Mouse (Mus musculus): Measurements from ENCODE around the gene Nodal. TPM values are rescaled to one million over a fixed set of nuclear protein-coding genes. Genes with fewer than 3 reads are reported as not detected.
A peak's percentile ranks its signal among the peaks of the same experiment; 100 is the strongest.

Gene Nodal
- polyA plus RNA-seq, 1 experiment = 4.3 TPM

DNA sequence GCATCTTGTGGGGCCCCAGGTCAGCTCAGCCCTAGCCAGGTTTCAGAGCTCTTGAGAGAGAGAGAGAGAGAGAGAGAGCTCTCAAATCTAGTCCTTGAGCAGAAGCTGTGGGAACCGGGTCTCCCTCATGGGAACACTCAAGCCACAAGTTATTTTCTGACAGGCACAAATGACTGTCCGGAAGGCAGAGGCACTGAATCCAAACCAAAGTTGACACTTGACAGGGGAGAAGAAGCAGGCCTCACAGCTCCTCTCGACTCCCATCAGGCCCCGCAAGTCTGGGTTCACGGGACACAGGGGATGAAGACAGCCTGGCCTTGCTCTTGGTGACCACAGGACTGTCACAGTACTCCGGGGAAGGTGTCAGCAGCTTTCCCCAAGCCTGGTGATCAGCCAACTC, 31.5 kb upstream of the Nodal start:
- TF ChIP-seq CTCF (IDR thresholded peaks at IDR 0.05; ENCODE audit: control insufficient read depth, insufficient read depth, low read length) (no peak), POLR2A (IDR thresholded peaks at IDR 0.05; ENCODE audit: borderline replicate concordance, control insufficient read depth, low read depth, low read length) (no peak)
- 66% methylated on average over 6 of the region's 6 CpGs for WGBS
- H3K4me1 ChIP-seq (ENCODE audit: control insufficient read depth, insufficient read depth, low read length) = no peaks in the 10 kb centered on the region
- no peak overlapping the region for H3K4me3 ChIP-seq (replicated peaks; ENCODE audit: control insufficient read depth, low read depth, low read length)
- no peak overlapping the region for H3K27ac ChIP-seq (ENCODE audit: control insufficient read depth, insufficient read depth, low read depth, low read length, poor library complexity)

- Histone ChIP-seq H3K4me3 (replicated peaks; ENCODE audit: control insufficient read depth, low read depth, low read length) (no peak overlapping the region), H3K4me1 (ENCODE audit: control insufficient read depth, insufficient read depth, low read length) (no peaks in the 10 kb centered on the region), H3K27ac (ENCODE audit: control insufficient read depth, insufficient read depth, low read depth, low read length, poor library complexity) (no peak overlapping the region)
- no peak for TF ChIP-seq CTCF (IDR thresholded peaks at IDR 0.05; ENCODE audit: control insufficient read depth, insufficient read depth, low read length)
- no peak for TF ChIP-seq POLR2A (IDR thresholded peaks at IDR 0.05; ENCODE audit: borderline replicate concordance, control insufficient read depth, low read depth, low read length)
- 73% methylated on average over 5 of the region's 5 CpGs for WGBS
These were observed 28.8 kb upstream of the Nodal start for GRCm38 (mm10) chr10:61389020-61389419.

DNA sequence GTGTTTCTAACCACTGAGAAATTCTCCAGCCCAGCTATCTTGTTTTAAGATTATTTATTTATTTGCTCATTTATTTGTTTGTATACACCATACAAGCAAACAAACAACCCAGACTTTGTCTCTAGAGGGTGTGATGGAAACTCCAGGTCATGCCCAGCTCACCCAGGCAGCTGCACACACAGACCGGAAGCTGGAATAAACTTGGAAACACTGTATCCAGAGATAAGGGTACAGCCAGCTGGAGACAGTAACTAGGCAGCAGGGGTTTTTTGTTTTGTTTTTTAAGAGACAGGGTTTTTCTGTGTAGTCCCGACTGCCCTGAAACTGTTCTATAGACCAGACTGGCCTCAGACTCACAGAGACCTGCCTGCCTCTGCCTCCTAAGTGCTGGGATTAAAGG, 27.6 kb upstream of the Nodal start:
- TF ChIP-seq CTCF (IDR thresholded peaks at IDR 0.05; ENCODE audit: control insufficient read depth, insufficient read depth, low read length) = no peak
- TF ChIP-seq POLR2A (IDR thresholded peaks at IDR 0.05; ENCODE audit: borderline replicate concordance, control insufficient read depth, low read depth, low read length) = no peak
- H3K4me3 ChIP-seq (replicated peaks; ENCODE audit: control insufficient read depth, low read depth, low read length) = no peak overlapping the region
- 75% methylated on average over 2 of the region's 2 CpGs for whole genome bisulfite sequencing
- no peaks in the 10 kb centered on the region for H3K4me1 ChIP-seq (ENCODE audit: control insufficient read depth, insufficient read depth, low read length)
- H3K27ac ChIP-seq (ENCODE audit: control insufficient read depth, insufficient read depth, low read depth, low read length, poor library complexity) = no peak overlapping the region

DNA sequence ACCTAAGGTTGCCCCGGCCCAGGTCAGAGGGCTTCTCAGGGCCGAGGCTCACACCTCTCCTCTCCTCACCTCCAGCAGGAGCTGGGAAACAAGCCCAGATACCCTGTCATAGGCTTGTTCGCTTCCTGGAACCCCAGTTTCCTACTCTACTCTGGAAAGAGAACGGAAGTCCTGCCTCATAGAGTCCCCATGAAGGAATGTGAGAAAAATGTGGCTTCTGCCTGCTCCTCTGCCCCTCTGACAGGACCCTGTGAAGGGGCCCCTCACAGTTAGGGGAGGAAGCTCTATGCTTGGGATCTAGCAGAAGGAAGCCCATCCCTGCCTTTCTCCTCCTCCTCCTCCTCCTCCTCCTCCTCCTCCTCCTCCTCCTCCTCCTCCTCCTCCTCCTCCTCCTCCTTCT, 25.2 kb upstream of the Nodal start:
- Histone ChIP-seq H3K4me3 (replicated peaks; ENCODE audit: control insufficient read depth, low read depth, low read length) (no peak overlapping the region), H3K4me1 (ENCODE audit: control insufficient read depth, insufficient read depth, low read length) (no peaks in the 10 kb centered on the region), H3K27ac (ENCODE audit: control insufficient read depth, insufficient read depth, low read depth, low read length, poor library complexity) (no peak overlapping the region)
- WGBS = 52% methylated on average over 4 of the region's 4 CpGs
- TF ChIP-seq CTCF (IDR thresholded peaks at IDR 0.05; ENCODE audit: control insufficient read depth, insufficient read depth, low read length) (no peak), POLR2A (IDR thresholded peaks at IDR 0.05; ENCODE audit: borderline replicate concordance, control insufficient read depth, low read depth, low read length) (no peak)

DNA sequence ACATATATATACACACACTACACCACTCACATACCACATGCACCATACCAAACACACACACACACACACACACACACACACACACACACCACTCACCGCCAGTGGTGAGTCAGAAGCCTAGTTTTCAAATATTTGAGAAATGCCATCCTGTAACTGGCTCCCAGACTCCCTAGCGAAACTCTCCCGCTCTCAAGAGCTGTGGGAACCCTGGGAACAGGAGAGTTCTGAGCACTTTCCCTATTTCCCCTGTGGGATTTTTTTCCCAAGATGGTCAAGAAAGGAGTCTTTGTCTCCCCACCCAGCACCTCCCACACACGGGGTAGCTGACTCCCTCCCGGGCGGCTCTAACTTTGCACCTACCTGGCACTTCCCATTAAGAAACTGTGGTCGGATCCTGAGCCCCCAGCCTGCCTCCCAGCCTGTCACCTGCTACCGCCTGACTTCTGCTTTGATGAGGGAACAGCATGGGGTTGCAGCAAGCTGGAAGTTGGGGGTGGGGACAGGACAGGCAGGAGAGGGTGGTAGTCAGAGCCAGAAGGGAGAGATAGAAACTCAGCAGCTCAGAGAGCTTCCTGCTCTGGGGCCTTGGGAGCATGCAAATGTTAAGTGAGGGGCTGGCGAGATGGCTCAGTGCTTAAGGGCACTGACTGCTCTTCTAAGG, 23.2 kb upstream of the Nodal start:
- TF ChIP-seq POLR2A (IDR thresholded peaks at IDR 0.05; ENCODE audit: borderline replicate concordance, control insufficient read depth, low read depth, low read length) (no peak), CTCF (IDR thresholded peaks at IDR 0.05; ENCODE audit: control insufficient read depth, insufficient read depth, low read length) (no peak)
- 24% methylated on average over 9 of the region's 9 CpGs for WGBS
- Histone ChIP-seq H3K4me1 (ENCODE audit: control insufficient read depth, insufficient read depth, low read length) (no peaks in the 10 kb centered on the region), H3K27ac (ENCODE audit: control insufficient read depth, insufficient read depth, low read depth, low read length, poor library complexity) (no peak overlapping the region), H3K4me3 (replicated peaks; ENCODE audit: control insufficient read depth, low read depth, low read length) (no peak overlapping the region)

DNA sequence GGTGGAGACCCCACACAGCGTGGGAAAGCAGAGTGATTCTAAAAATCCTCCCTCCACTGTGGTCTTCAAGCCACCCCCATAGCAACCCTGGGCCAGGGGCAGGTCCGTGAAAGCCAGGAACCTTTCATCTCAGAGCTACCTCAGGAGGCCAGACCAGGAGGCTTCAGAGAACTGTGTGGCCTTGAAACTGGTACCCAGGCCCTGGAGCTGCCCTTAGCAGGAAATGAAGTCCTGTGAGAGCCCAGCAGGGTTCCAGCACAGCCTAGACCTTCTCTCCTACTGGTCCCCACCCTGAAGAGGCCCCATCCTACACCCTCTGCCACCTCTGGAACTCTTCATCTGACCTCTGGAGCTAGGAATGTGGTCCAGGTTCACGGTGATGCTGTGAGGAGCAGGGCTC, 19.6 kb upstream of the Nodal start:
- H3K4me3 ChIP-seq (replicated peaks; ENCODE audit: control insufficient read depth, low read depth, low read length) = no peak overlapping the region
- TF ChIP-seq CTCF (IDR thresholded peaks at IDR 0.05; ENCODE audit: control insufficient read depth, insufficient read depth, low read length) (no peak), POLR2A (IDR thresholded peaks at IDR 0.05; ENCODE audit: borderline replicate concordance, control insufficient read depth, low read depth, low read length) (no peak)
- H3K27ac ChIP-seq (ENCODE audit: control insufficient read depth, insufficient read depth, low read depth, low read length, poor library complexity) = no peak overlapping the region
- H3K4me1 ChIP-seq (ENCODE audit: control insufficient read depth, insufficient read depth, low read length) = no peaks in the 10 kb centered on the region
- 69% methylated on average over 3 of the region's 3 CpGs for WGBS

DNA sequence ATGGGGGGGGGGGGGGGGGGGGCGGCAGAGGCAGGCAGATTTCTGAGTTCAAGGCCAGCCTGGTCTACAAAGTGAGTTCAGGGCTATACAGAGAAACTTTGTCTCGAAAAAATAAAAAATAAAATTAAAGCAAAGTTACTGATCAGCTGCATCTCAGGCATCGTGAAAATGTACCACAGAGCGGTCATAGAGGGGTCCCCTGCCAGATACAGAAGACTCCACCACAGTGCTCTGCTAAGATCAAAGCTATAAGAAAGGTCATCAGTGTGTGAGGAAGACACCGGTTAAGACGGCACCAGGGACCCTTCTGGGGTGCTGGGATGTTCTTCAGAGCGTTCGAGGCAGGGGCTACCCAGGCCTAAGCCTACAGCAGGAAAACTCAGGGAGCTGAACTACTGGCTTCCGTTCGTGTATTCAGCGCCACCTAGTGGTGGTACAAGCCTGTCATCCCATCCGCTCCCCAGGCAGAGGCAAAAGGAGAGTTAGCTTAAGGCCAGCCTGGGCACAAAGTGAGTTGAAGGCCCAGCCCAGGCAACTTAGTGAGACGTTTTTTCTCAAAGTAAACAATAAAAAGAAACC, 18.5 kb upstream of the Nodal start:
- Histone ChIP-seq H3K4me1 (ENCODE audit: control insufficient read depth, insufficient read depth, low read length) (no peaks in the 10 kb centered on the region), H3K27ac (ENCODE audit: control insufficient read depth, insufficient read depth, low read depth, low read length, poor library complexity) (no peak overlapping the region), H3K4me3 (replicated peaks; ENCODE audit: control insufficient read depth, low read depth, low read length) (no peak overlapping the region)
- WGBS = 25% methylated on average over 13 of the region's 13 CpGs
- no peak for TF ChIP-seq POLR2A (IDR thresholded peaks at IDR 0.05; ENCODE audit: borderline replicate concordance, control insufficient read depth, low read depth, low read length)
- TF ChIP-seq CTCF (IDR thresholded peaks at IDR 0.05; ENCODE audit: control insufficient read depth, insufficient read depth, low read length) = peak; percentile 91

DNA sequence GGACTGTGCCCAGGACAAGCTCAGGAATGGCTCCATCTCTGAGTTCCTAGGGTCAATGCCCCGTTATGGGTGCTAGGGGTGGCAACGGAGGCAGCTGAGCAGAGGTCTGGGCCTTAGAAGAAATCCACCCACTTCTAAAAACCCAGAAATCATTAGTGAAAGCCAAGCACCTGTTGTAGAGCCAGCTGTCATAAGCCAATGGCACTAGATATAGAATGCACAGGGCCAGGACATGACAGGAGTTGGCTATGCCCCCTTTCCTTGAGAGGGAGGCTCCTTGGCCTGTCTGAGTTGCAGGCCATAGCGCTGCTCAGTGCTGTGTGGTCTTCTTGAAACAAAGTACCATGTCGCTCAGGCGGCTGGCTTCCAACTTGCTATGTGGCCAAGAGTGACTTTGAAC, 17.4 kb upstream of the Nodal start:
- TF ChIP-seq POLR2A (IDR thresholded peaks at IDR 0.05; ENCODE audit: borderline replicate concordance, control insufficient read depth, low read depth, low read length) = no peak
- Histone ChIP-seq H3K27ac (ENCODE audit: control insufficient read depth, insufficient read depth, low read depth, low read length, poor library complexity) (no peak overlapping the region), H3K4me1 (ENCODE audit: control insufficient read depth, insufficient read depth, low read length) (no peaks in the 10 kb centered on the region), H3K4me3 (replicated peaks; ENCODE audit: control insufficient read depth, low read depth, low read length) (no peak overlapping the region)
- 89% methylated on average over 5 of the region's 5 CpGs for WGBS

DNA sequence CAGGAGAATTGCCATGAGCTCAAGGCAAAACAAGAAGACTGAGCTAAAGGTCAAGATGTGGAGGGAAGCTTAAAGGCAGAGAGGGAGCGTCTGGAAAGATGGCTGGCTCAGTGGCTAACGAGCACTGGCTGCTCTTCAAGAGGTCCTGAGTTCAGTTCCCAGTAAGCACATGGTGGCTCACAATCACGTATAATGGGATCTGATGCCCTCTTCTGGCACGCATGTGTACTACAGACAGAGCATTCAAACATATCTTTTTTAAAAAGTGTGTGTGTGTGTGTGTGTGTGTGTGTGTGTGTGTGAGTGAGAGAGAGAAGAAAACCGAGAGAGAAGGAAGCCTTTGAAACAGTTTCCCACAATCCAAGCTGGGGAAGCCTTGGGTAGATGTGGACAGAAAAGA, 15.3 kb upstream of the Nodal start:
- WGBS = 59% methylated on average over 5 of the region's 5 CpGs
- Histone ChIP-seq H3K4me1 (ENCODE audit: control insufficient read depth, insufficient read depth, low read length) (no peaks in the 10 kb centered on the region), H3K27ac (ENCODE audit: control insufficient read depth, insufficient read depth, low read depth, low read length, poor library complexity) (no peak overlapping the region), H3K4me3 (replicated peaks; ENCODE audit: control insufficient read depth, low read depth, low read length) (no peak overlapping the region)
- TF ChIP-seq CTCF (IDR thresholded peaks at IDR 0.05; ENCODE audit: control insufficient read depth, insufficient read depth, low read length) (no peak), POLR2A (IDR thresholded peaks at IDR 0.05; ENCODE audit: borderline replicate concordance, control insufficient read depth, low read depth, low read length) (no peak)
